Mouse (Mus musculus) lung, postnatal 0 days (tissue): ENCODE measurements around the gene Gm48552. TPM values are rescaled to one million over a fixed set of nuclear protein-coding genes. Genes with fewer than 3 reads are reported as not detected.

ENCODE experiments used
- ATAC-seq: fragments of 200-750 bp; cut with Nextera tagmentation; 2 replicates; pipeline ENCODE4 v1.8.0; 2017; ENCODE audit warnings: moderate library complexity
- DNase-seq: peaks from one replicate; pipeline ENCODE4 v3.0.0-alpha.2; 2016; ENCODE audit warnings: low spot score
- H3K27ac ChIP-seq: fragments of 300-500 bp; sonication (generic); 2 replicates; pipeline ENCODE4 v1.5.1; 2014; ENCODE audit warnings: antibody characterized with exemption, mild to moderate bottlenecking, low read length, mixed read lengths
- H3K27me3 ChIP-seq: fragments of 300-500 bp; sonication (generic); replicated peaks from 2 replicates; pipeline ENCODE4 v1.6.1; 2014; ENCODE audit warnings: low read length, mixed read lengths; ENCODE audit not compliant: insufficient read depth
- H3K36me3 ChIP-seq: fragments of 300-500 bp; sonication (generic); 2 replicates; pipeline ENCODE4 v1.6.1; 2014; ENCODE audit warnings: low read length, mixed read lengths; ENCODE audit not compliant: insufficient read depth
- H3K4me1 ChIP-seq: fragments of 300-500 bp; sonication (generic); 2 replicates; pipeline ENCODE4 v1.6.1; 2014; ENCODE audit warnings: antibody characterized with exemption, low read depth, low read length, mixed read lengths; ENCODE audit not compliant: insufficient read depth
- H3K4me2 ChIP-seq: fragments of 300-500 bp; sonication (generic); replicated peaks from 2 replicates; pipeline ENCODE4 v1.6.1; 2014; ENCODE audit warnings: low read depth, mild to moderate bottlenecking, low read length, moderate library complexity, mixed read lengths
- H3K4me3 ChIP-seq: fragments of 300-500 bp; sonication (generic); 2 replicates; pipeline ENCODE4 v1.5.1; 2014; ENCODE audit warnings: low read depth, low read length
- H3K9ac ChIP-seq: fragments of 300-500 bp; sonication (generic); replicated peaks from 2 replicates; pipeline ENCODE4 v1.6.1; 2014; ENCODE audit warnings: low read depth, mild to moderate bottlenecking
- H3K9me3 ChIP-seq: fragments of 300-500 bp; sonication (generic); 2 replicates; pipeline ENCODE4 v1.6.1; 2016; ENCODE audit warnings: low read length, mixed read lengths
- CTCF ChIP-seq: IDR thresholded peaks from 2 replicates; pipeline ENCODE4 v1.5.1; 2016; ENCODE audit warnings: antibody characterized with exemption, mild to moderate bottlenecking
- EP300 ChIP-seq: IDR thresholded peaks from 2 replicates; pipeline ENCODE4 v1.6.1; 2016; ENCODE audit warnings: antibody characterized with exemption, mild to moderate bottlenecking, control low read depth
- WGBS: fragments of 180-500 bp; shearing (Covaris S2); extraction: QIAGEN DNeasy Blood & Tissue Kit; methylation state at CpG from one replicate; pipeline ENCODE4 v1.1.7; 2014; 5-methylcytosine and 5-hydroxymethylcytosine counted together
- polyA plus RNA-seq: library from polyadenylated mRNA; unstranded; fragments of >200 nt; fragmentation: Nextera tagmentation; extraction: Ambion mirVana; gene quantifications from 2 replicates; pipeline ENCODE4 v1.2.1, GENCODE M21; 2015

Gene Gm48552
- polyA plus RNA-seq, 1 experiment from 2014 or later = 0.63 TPM

- no peaks in the 10 kb centered on the region for H3K27me3 ChIP-seq
- TF ChIP-seq CTCF = no peak
- no peak within 1 kb of the TSS for H3K27ac ChIP-seq
- WGBS = 25% methylated on average over 12 of the region's 12 CpGs
- DNase-seq (peak; percentile 52), ATAC-seq (peak; percentile 16; the same call in 1 of the 2 replicates)
- peaks cover 17% of the 10 kb centered on the region for H3K4me1 ChIP-seq
- H3K36me3 ChIP-seq = peaks cover 32% of the 10 kb centered on the region
- H3K4me2 ChIP-seq = peak within 1 kb of the TSS; percentile 53
- H3K4me3 ChIP-seq = 0 out of 2 replicates have a peak within 1 kb of the TSS, but pooled peaks have one; percentile 17
- H3K9me3 ChIP-seq = no peaks in the 10 kb centered on the region
- H3K9ac ChIP-seq = no peak within 1 kb of the TSS
These were observed 22.9 kb upstream of the Gm48552 start, which contains the start of gene 4930404N11Rik for GRCm38 (mm10) chr10:81365672-81366476. 4930404N11Rik (minus strand) TSS chr10:81365816.

DNA sequence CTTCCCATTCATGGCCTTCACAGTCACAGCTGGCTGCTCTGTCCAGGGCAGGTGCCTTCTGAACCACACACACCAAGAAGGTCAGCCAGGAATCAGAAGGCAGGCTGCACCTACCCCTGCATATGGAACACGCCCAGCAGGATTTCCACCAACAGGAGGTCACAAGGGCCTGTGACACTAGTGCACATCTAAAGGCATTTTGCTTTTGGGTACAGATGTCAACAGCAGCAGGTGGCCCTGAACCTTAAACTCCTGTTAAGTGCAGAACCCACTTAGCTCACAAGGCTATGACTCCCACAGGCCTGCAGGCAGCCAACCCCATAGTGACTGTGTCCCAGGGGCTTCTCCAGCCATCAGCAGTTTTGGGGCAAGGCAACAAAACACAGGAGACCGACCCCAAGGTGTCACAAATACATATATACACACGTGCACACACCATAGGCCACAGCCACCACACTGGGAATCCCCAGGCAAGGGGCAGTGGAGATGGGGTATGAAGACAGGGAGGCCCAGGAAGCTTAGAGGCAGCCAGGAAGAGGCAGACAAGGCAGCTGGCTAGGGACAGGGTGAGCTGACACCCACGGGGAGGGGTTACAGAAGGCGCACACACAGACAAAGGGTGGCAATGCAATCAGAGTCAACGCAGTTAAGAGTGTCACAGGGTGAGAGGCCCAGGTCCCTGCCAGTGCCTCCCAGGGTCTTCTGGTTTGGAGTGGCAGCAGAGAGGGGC lies 22.2 kb upstream of the Gm48552 start:
- no peaks in the 10 kb centered on the region for H3K9me3 ChIP-seq
- H3K4me1 ChIP-seq = peaks cover 17% of the 10 kb centered on the region
- H3K4me3 ChIP-seq = no peak overlapping the region
- no peaks in the 10 kb centered on the region for H3K27me3 ChIP-seq
- no peak overlapping the region for H3K27ac ChIP-seq
- H3K4me2 ChIP-seq = no peak overlapping the region
- peaks cover 37% of the 10 kb centered on the region for H3K36me3 ChIP-seq
- H3K9ac ChIP-seq = no peak overlapping the region
- 68% methylated on average over 6 of the region's 6 CpGs for WGBS
- TF ChIP-seq CTCF = no peak
- no peak for TF ChIP-seq EP300
- DNase-seq = no peak
- ATAC-seq = no peak

GRCm38 (mm10) chr10:81367207-81367495 lies 21.7 kb upstream of the Gm48552 start:
- peaks cover 37% of the 10 kb centered on the region for H3K36me3 ChIP-seq
- H3K9me3 ChIP-seq = no peaks in the 10 kb centered on the region
- DNase-seq (no peak), ATAC-seq (no peak)
- no peaks in the 10 kb centered on the region for H3K27me3 ChIP-seq
- TF ChIP-seq CTCF (no peak), EP300 (no peak)
- H3K4me3 ChIP-seq = no peak overlapping the region
- H3K27ac ChIP-seq = no peak overlapping the region
- no peak overlapping the region for H3K9ac ChIP-seq
- H3K4me1 ChIP-seq = peaks cover 17% of the 10 kb centered on the region
- no peak overlapping the region for H3K4me2 ChIP-seq
- WGBS = 78% methylated on average over 6 of the region's 6 CpGs

DNA sequence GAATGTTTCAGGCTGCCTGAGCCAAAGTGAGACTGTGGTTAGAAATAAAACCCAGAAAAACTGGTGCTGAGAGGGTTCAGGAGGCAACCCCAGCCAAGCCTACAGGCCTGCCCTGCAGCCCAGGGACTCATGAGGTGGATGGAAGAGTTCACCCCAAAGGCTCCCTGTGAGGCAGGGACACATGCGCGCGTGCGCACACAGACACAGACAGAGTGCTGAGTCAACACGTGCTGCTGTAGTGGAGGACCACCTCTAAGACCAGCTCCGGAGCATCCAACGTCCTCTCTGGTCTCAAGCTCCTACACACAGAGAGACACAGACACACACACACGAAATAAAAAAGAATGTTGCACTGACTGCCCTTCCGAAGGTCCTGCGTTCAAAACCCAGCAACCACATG lies 13.5 kb upstream of the Gm48552 start:
- H3K4me1 ChIP-seq = peaks cover 15% of the 10 kb centered on the region; the same call in 1 of the 2 replicates
- H3K27ac ChIP-seq = no peak overlapping the region
- DNase-seq (no peak), ATAC-seq (no peak)
- no peaks in the 10 kb centered on the region for H3K27me3 ChIP-seq
- no peak overlapping the region for H3K4me2 ChIP-seq
- no peak for TF ChIP-seq CTCF
- TF ChIP-seq EP300 = no peak
- H3K4me3 ChIP-seq = no peak overlapping the region
- 89% methylated on average over 10 of the region's 10 CpGs for WGBS
- H3K36me3 ChIP-seq = 0 out of 2 replicates have a peak, but pooled peaks cover 9% of the 10 kb centered on the region
- H3K9me3 ChIP-seq = no peaks in the 10 kb centered on the region
- no peak overlapping the region for H3K9ac ChIP-seq

GRCm38 (mm10) chr10:81376561-81377361 lies 12.0 kb upstream of the Gm48552 start:
- TF ChIP-seq CTCF (0 out of 2 replicates have a peak, but pooled peaks have one; percentile 18), EP300 (no peak)
- no peaks in the 10 kb centered on the region for H3K9me3 ChIP-seq
- ATAC-seq (no peak), DNase-seq (no peak)
- H3K4me2 ChIP-seq = 0 out of 2 replicates have a peak overlapping the region, but pooled peaks have one; percentile 83
- WGBS = 25% methylated on average over 6 of the region's 6 CpGs
- no peaks in the 10 kb centered on the region for H3K27me3 ChIP-seq
- no peak overlapping the region; the same call in 1 of the 2 replicates for H3K27ac ChIP-seq
- no peak overlapping the region for H3K4me3 ChIP-seq
- H3K9ac ChIP-seq = peak overlapping the region; percentile 88; the same call in 1 of the 2 replicates
- H3K36me3 ChIP-seq = no peaks in the 10 kb centered on the region
- peaks cover 15% of the 10 kb centered on the region; the same call in 1 of the 2 replicates for H3K4me1 ChIP-seq

- peak overlapping the region; percentile 43; the same call in 1 of the 2 replicates for H3K27ac ChIP-seq
- ATAC-seq (no peak), DNase-seq (no peak)
- 26% methylated on average over 2 of the region's 2 CpGs for WGBS
- H3K9me3 ChIP-seq = no peaks in the 10 kb centered on the region
- peak overlapping the region; percentile 83 for H3K4me2 ChIP-seq
- peak overlapping the region; percentile 88 for H3K9ac ChIP-seq
- TF ChIP-seq CTCF (no peak), EP300 (no peak)
- H3K27me3 ChIP-seq = no peaks in the 10 kb centered on the region
- H3K36me3 ChIP-seq = no peaks in the 10 kb centered on the region
- H3K4me3 ChIP-seq = peak overlapping the region; percentile 82; the same call in 1 of the 2 replicates
- H3K4me1 ChIP-seq = peaks cover 15% of the 10 kb centered on the region; the same call in 1 of the 2 replicates
These were observed 11.5 kb upstream of the Gm48552 start for GRCm38 (mm10) chr10:81377362-81377664.
